Mouse (Mus musculus) left cerebral cortex, postnatal 14 days (tissue): ENCODE measurements around the gene Gm10324. TPM values are rescaled to one million over a fixed set of nuclear protein-coding genes. Genes with fewer than 3 reads are reported as not detected.
"Not testable (repeated sequence)": the region's sequence is repeated elsewhere in the genome, so short reads cannot be mapped to it uniquely, and the experiment has no call there.

ENCODE experiments used
- DNase-seq, 2 experiments: peaks; one replicate each; pipeline ENCODE4 v3.0.0; 2021 to 2022; ENCODE audit warnings: low spot score in 2 of 2, mixed read lengths in 1 of 2
- intact Hi-C: fragments of 180-260 bp; cut with DNase I; formaldehyde crosslinking; loops from one replicate; pipeline ENCODE4 v1.15.1; 2025
- long read RNA-seq, 2 experiments: library from polyadenylated mRNA; stranded (forward); transcript quantifications; one replicate each; pipeline ENCODE4 v2.0.0; 2021
- total RNA-seq, 2 experiments: library from RNA; stranded (reverse); gene quantifications; 2 replicates each; pipeline ENCODE4 v1.2.3; 2021

Gene Gm10324
- not detected for total RNA-seq
- long read RNA-seq, experiment 1: 0 reads
- long read RNA-seq, experiment 2: 0 reads

DNA sequence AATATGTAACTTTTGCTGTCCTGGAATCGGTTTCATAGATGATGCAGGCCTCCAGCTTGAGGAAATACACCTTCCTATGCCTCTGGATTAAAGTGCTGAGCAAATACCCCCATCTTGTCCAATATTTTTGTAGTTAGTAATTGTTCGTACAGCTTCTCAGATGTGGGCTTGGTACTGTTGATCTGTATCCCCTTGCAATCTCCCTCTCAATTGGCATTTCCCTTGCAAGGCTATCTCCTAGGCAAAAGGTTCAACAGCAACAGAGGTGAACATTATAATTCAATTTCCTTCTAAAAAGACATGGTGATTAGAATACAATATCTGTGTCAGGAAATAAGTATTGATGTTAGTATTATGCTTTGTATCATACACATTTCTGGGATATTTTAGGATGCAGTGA, at the start of gene Gm10324:
Gene Gm10324 (plus strand): TSS at position 301 of the 400 bp plus-strand sequence.
- DNase-seq, intact Hi-C loops: not testable (repeated sequence)

Other genes starting within 250 kb of the Gm10324 start
- not detected for gene Gm10772, start 108.0 kb downstream of the Gm10324 start, total RNA-seq